Mouse (Mus musculus) heart, embryonic 14.5 days (tissue): ENCODE results near the gene Tas2r134. TPM values are rescaled to one million over a fixed set of nuclear protein-coding genes. Genes with fewer than 3 reads are reported as not detected.

ENCODE experiments used
- ATAC-seq: fragments of 200-750 bp; cut with Nextera tagmentation; 2 replicates; pipeline ENCODE4 v1.8.0; 2017; ENCODE audit warnings: low read depth, moderate TSS enrichment; ENCODE audit not compliant: insufficient number of reproducible peaks, insufficient read depth, low FRiP score
- H3K27ac ChIP-seq, 2 experiments: fragments of 200-500 bp in 1 of 2; fragments of 300-500 bp in 1 of 2; sonication (generic) in 1 of 2; replicated peaks in 1 of 2; 2 replicates each; pipeline ENCODE4 v1.5.1; 2012 to 2014; ENCODE audit warnings: low read depth in 2 of 2, low read length in 2 of 2, control low read depth in 1 of 2, mild to moderate bottlenecking in 1 of 2, mixed read lengths in 1 of 2; ENCODE audit not compliant: control insufficient read depth in 1 of 2, insufficient read depth in 1 of 2
- H3K27me3 ChIP-seq: fragments of 300-500 bp; sonication (generic); 2 replicates; pipeline ENCODE4 v1.6.1; 2014; ENCODE audit warnings: mild to moderate bottlenecking, low read length, control low read depth; ENCODE audit not compliant: control insufficient read depth, insufficient read depth
- H3K36me3 ChIP-seq: fragments of 300-500 bp; sonication (generic); 2 replicates; pipeline ENCODE4 v1.6.1; 2014; ENCODE audit warnings: mild to moderate bottlenecking, control low read depth, low read length, mixed read lengths; ENCODE audit not compliant: control insufficient read depth, insufficient read depth
- H3K4me1 ChIP-seq, 2 experiments: fragments of 200-500 bp in 1 of 2; fragments of 300-500 bp in 1 of 2; sonication (generic) in 1 of 2; 2 replicates each; pipeline ENCODE4 v1.6.1; 2012 to 2014; ENCODE audit warnings: low read length in 2 of 2, control low read depth in 1 of 2, mixed read lengths in 1 of 2; ENCODE audit not compliant: control insufficient read depth in 2 of 2, insufficient read depth in 2 of 2
- H3K4me2 ChIP-seq: fragments of 300-500 bp; sonication (generic); 2 replicates; pipeline ENCODE4 v1.6.1; 2014; ENCODE audit warnings: mild to moderate bottlenecking, low read length
- H3K4me3 ChIP-seq, 2 experiments: fragments of 200-500 bp in 1 of 2; fragments of 300-500 bp in 1 of 2; sonication (generic) in 1 of 2; 2 replicates each; pipeline ENCODE4 v1.5.1; 2012 to 2014; ENCODE audit warnings: low read length in 2 of 2, mild to moderate bottlenecking in 2 of 2, control low read depth in 1 of 2, low read depth in 1 of 2, moderate library complexity in 1 of 2; ENCODE audit not compliant: control insufficient read depth in 1 of 2, insufficient read depth in 1 of 2
- H3K9ac ChIP-seq: fragments of 300-500 bp; sonication (generic); 2 replicates; pipeline ENCODE4 v1.6.1; 2014; ENCODE audit warnings: mild to moderate bottlenecking, low read length
- H3K9me3 ChIP-seq: fragments of 300-500 bp; sonication (generic); 2 replicates; pipeline ENCODE4 v1.6.1; 2016; ENCODE audit warnings: low read length, control low read depth; ENCODE audit not compliant: control insufficient read depth
- WGBS: fragments of 180-500 bp; shearing (Covaris S2); extraction: QIAGEN DNeasy Blood & Tissue Kit; methylation state at CpG from one replicate; pipeline ENCODE4 v1.1.7; 2014; 5-methylcytosine and 5-hydroxymethylcytosine counted together
- polyA plus RNA-seq: library from polyadenylated mRNA; unstranded; fragments of >200 nt; fragmentation: Nextera tagmentation; extraction: Ambion mirVana; gene quantifications from 2 replicates; pipeline ENCODE4 v1.2.1, GENCODE M21; 2014

The Tas2r134 gene
- not detected in 2 replicates for polyA plus RNA-seq

- Histone ChIP-seq H3K36me3 (no peaks in the 10 kb centered on the region), H3K9me3 (no peaks in the 10 kb centered on the region), H3K9ac (no peak within 1 kb of the TSS), H3K4me3 (no peak within 1 kb of the TSS), H3K4me2 (no peak within 1 kb of the TSS), H3K4me1 (no peaks in the 10 kb centered on the region), H3K27ac (no peak within 1 kb of the TSS), H3K27me3 (no peaks in the 10 kb centered on the region)
- WGBS, result 78% methylated on average over 4 of the region's 4 CpGs
- ATAC-seq, result no peak
These were observed at the start of gene Tas2r134 for GRCm38 (mm10) chr2:51627211-51627610. TSS of gene Tas2r134 (plus strand) at chr2:51627511.

GRCm38 (mm10) chr2:51579767-51580166, 47.5 kb upstream of the Tas2r134 start:
- H3K9ac ChIP-seq, result no peak overlapping the region
- no peak for ATAC-seq
- no peak overlapping the region for H3K4me2 ChIP-seq
- H3K36me3 ChIP-seq, result no peaks in the 10 kb centered on the region
- H3K27ac ChIP-seq, result no peak overlapping the region
- H3K27me3 ChIP-seq, result no peaks in the 10 kb centered on the region
- WGBS, result 70% methylated on average over 5 of the region's 5 CpGs
- no peaks in the 10 kb centered on the region for H3K4me1 ChIP-seq
- no peaks in the 10 kb centered on the region for H3K9me3 ChIP-seq
- H3K4me3 ChIP-seq, result no peak overlapping the region

DNA sequence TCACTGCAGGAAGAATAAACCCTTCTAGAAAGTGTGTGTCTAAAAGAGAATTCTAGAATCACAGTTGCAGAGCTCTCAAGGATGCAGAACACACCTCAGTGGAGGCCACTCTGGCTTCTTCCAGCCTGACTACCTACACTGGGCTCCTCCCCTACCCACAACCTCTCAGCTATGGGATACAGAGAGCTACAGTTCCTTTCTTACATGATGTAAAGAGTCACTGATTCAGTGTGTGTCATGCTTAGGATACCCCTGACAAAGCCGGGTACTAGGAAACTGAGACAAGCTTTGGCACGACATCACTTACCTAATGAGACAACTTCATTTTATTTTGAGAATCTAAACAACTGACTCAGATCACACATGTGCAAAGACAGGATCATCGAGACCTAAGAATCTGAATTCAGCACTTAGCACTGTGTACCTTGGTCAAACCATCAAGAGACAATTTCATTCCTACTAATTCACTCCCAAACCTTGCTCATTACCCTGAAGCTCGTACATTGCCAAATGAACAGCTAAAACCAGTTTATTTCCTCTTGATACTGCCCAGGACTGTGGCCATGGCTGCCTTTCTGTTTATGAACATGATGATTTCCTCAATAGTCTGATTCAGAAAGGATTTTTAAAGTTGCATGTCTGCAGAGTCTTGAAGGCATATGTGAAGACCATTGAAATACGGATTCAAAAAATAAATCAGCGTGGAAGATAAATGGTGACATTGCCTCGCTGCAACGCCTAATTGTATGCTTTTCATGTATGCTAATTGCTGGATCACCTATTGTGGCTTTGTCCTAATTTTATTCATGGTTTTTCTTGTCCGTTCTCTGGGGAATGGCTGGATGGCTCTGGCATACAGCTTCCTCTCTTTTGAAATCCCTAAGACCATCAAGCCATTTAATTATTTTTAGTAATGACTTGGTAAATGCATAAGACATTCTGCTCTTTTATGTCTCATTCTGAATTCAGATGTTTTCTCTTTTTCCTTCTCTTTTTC, 43.0 kb upstream of the Tas2r134 start:
- H3K36me3 ChIP-seq, result no peaks in the 10 kb centered on the region
- no peaks in the 10 kb centered on the region for H3K9me3 ChIP-seq
- no peak overlapping the region for H3K27ac ChIP-seq
- H3K4me3 ChIP-seq, result no peak overlapping the region
- no peak overlapping the region for H3K9ac ChIP-seq
- 87% methylated on average over 9 of the region's 9 CpGs for WGBS
- H3K4me1 ChIP-seq, result no peaks in the 10 kb centered on the region
- H3K27me3 ChIP-seq, result no peaks in the 10 kb centered on the region
- no peak for ATAC-seq
- no peak overlapping the region for H3K4me2 ChIP-seq

DNA sequence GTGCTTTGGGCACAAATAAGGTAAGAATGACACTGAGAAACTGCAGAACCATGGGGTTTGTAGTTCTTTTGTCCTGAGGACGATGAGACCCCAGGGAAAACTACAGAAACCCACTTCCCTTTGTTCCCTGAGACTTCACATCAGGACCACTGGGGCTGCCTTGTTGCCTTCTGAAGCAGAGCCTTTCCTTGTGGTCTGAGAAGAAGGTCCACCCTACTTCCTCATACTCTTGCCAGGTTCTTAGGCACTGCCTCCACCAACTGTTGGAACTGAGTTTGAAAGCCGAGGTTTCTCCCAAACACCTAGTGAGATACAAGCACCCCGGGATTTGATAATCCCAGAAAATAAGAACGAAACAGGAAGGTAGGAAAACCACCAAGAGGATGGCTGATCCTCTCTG, 39.0 kb upstream of the Tas2r134 start:
- ATAC-seq, result no peak
- Histone ChIP-seq H3K27ac (no peak overlapping the region), H3K9ac (no peak overlapping the region), H3K4me3 (no peak overlapping the region), H3K4me1 (no peaks in the 10 kb centered on the region; a peak in 1 of 4 replicates), H3K9me3 (no peaks in the 10 kb centered on the region), H3K4me2 (no peak overlapping the region), H3K27me3 (no peaks in the 10 kb centered on the region), H3K36me3 (no peaks in the 10 kb centered on the region)
- WGBS, result 72% methylated on average over 4 of the region's 4 CpGs

DNA sequence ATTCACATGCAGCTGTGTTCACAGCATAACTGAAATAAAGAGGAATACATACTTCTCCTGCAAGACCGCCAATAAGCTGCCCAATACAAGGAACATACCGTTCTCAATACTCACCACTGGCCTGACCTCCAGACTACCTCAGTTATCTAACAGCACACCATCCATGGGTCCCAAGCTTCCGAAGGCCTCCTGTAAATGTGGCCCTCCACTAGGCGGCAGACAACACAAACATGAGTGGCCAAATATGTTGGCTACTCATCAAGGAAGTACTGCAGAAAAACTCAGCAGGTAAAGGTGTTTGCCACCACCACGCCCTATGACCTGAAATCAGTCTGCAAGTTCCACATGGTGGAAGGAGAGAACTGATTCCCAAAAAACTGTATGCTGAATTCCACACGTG, 38.4 kb upstream of the Tas2r134 start:
- H3K4me1 ChIP-seq, result no peaks in the 10 kb centered on the region; a peak in 1 of 4 replicates
- WGBS, result 62% methylated on average over 6 of the region's 6 CpGs
- no peak for ATAC-seq
- H3K9ac ChIP-seq, result no peak overlapping the region
- no peak overlapping the region for H3K27ac ChIP-seq
- H3K9me3 ChIP-seq, result no peaks in the 10 kb centered on the region
- no peak overlapping the region for H3K4me2 ChIP-seq
- H3K27me3 ChIP-seq, result no peaks in the 10 kb centered on the region
- H3K4me3 ChIP-seq, result no peak overlapping the region
- H3K36me3 ChIP-seq, result no peaks in the 10 kb centered on the region

GRCm38 (mm10) chr2:51589627-51590026, 37.7 kb upstream of the Tas2r134 start:
- no peak for ATAC-seq
- Histone ChIP-seq H3K4me2 (no peak overlapping the region), H3K27ac (no peak overlapping the region), H3K36me3 (no peaks in the 10 kb centered on the region), H3K27me3 (no peaks in the 10 kb centered on the region), H3K9me3 (no peaks in the 10 kb centered on the region), H3K9ac (no peak overlapping the region), H3K4me1 (no peaks in the 10 kb centered on the region; a peak in 1 of 4 replicates), H3K4me3 (no peak overlapping the region)
- WGBS, result 92% methylated on average over 1 of the region's 1 CpGs

- Histone ChIP-seq H3K27me3 (no peaks in the 10 kb centered on the region), H3K9ac (no peak overlapping the region), H3K36me3 (no peaks in the 10 kb centered on the region), H3K4me2 (no peak overlapping the region), H3K4me3 (no peak overlapping the region), H3K27ac (no peak overlapping the region), H3K4me1 (no peaks in the 10 kb centered on the region; a peak in 1 of 4 replicates), H3K9me3 (no peaks in the 10 kb centered on the region)
- 78% methylated on average over 8 of the region's 8 CpGs for WGBS
- ATAC-seq, result no peak
These were observed 37.0 kb upstream of the Tas2r134 start for GRCm38 (mm10) chr2:51590308-51590707.
